Mouse (Mus musculus) spleen, postnatal 0 days (tissue): ENCODE data around the gene Elf2. TPM values are rescaled to one million over a fixed set of nuclear protein-coding genes. Genes with fewer than 3 reads are reported as not detected.

Source experiments
- polyA plus RNA-seq: library from polyadenylated mRNA; unstranded; fragments of >200 nt; fragmentation: Nextera tagmentation; extraction: Ambion mirVana; gene quantifications from 2 replicates; pipeline ENCODE4 v1.2.1, GENCODE M21; 2015

Elf2 gene
- 39.5 and 43.0 TPM in 2 replicates for polyA plus RNA-seq

DNA sequence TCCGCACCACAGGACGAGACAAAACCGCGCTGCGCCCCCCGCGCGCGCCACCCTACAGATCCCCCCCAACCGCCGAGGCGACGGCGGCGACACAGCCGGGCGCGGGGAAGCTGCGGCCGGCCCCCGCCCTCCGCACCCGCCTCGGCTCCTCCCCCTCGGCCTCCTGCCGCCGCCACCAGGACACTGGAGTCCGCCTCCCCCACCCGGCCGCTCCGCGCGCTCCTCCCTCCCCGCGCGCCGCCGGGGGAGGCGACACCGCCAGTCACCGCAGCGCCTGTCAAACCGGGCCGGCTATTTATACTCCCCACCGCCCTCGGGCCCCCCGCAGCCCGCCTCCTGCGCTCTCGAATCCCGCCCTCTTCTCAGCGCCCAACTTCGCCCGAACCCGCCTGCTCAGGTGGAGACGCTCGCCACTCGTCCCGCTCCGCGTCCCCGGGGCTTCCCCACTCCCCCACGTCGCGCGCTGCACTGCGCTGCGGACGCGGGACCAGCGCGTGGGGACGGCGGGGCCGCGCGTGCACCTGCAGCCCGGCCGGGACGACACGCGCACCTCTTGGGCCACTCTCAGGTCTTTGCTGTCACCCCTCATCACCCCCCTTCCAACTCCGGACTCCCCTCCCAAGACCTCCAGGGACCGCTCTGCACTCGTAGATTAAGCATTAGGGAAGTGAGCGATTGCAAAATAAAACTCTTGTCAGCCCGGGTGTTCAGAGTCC is at the start of gene Elf2:
Gene Elf2 (minus strand): TSS at position 112 of the 716 bp plus-strand sequence.

DNA sequence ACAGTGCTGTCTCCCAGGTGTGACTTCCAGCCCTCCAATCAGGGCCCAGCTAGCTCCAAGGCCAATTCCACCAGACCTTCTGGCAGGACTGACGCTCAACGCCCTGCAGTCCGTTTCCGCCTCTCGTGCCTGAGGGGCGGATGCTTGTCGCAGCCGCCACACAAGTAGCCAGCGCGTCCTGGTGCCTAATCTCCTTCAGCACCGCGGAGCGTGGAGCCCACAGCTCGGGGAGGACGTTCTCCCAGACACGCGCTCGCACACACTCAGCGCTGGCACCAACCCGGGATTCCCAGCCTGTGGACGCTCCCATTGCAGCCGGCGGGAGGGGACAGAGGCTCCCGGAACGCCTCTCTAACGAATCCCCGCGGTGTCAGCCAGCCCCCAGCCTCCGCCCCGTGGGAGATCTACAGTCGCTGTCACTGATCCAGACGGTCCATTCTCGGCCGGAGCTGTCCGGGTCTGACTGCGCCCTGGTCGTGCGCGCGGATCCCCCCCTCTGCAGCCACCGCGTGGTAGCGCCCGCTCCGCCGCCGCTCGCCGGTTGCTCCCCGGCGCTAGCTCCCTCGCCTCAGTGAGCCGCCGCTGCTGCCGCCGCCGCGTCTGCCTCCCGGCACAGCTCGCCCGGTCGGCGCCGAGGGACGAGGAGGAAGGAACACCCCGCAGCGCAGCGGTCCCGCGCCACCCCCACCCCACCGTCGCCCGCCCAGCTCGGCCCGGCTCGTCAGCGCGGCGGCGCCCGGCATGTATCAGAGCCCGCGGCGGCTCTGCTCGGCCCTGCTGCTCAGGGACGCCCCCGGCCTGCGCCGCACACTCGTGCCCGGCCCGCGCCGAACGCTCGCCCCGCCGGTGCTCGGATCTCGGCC is 115.9 kb downstream of the Elf2 start, which contains the start of gene Noct:
Gene Noct (plus strand): TSS at position 85 of the 863 bp plus-strand sequence.

Other genes with a start within 250 kb of the Elf2 start
- gene Noct, start 116.2 kb downstream of the Elf2 start, polyA plus RNA-seq, result 14.1 and 23.7 TPM in 2 replicates
- gene Mgarp, start 56.1 kb upstream of the Elf2 start, polyA plus RNA-seq, result 1.1 and 1.4 TPM in 2 replicates
- 443 and 495 TPM in 2 replicates for gene Ndufc1, start 68.3 kb upstream of the Elf2 start, polyA plus RNA-seq
- gene Naa15, start 74.5 kb upstream of the Elf2 start, polyA plus RNA-seq, result 22.7 and 25.3 TPM in 2 replicates
- 8.9 and 10.9 TPM in 2 replicates for gene Rab33b, start 143.3 kb upstream of the Elf2 start, polyA plus RNA-seq
- 2.8 TPM in 2 replicates for gene Setd7, start 220.2 kb upstream of the Elf2 start, polyA plus RNA-seq